Mouse (Mus musculus) CH12.LX (cell line): ENCODE results near the gene Asl. TPM values are rescaled to one million over a fixed set of nuclear protein-coding genes. Genes with fewer than 3 reads are reported as not detected.

Source experiments
- DNase-seq: peaks from one replicate; pipeline ENCODE4 v3.0.0-alpha.2; 2013; ENCODE audit errors: extremely low read depth
- H3K27ac ChIP-seq: 2 replicates; pipeline ENCODE4 v1.5.1; 2012; ENCODE audit warnings: low read depth, mild to moderate bottlenecking, control low read depth, moderate library complexity; ENCODE audit not compliant: insufficient read depth
- H3K27me3 ChIP-seq: replicated peaks from 2 replicates; pipeline ENCODE3; 2012; ENCODE audit warnings: inconsistent platforms
- H3K36me3 ChIP-seq, 2 experiments: replicated peaks in 1 of 2; 2 replicates each; pipeline versions ENCODE3 to v1.6.1; 2012; ENCODE audit warnings: inconsistent platforms in 1 of 2, low read length in 1 of 2, mild to moderate bottlenecking in 1 of 2, mixed read lengths in 1 of 2, moderate library complexity in 1 of 2; ENCODE audit not compliant: control insufficient read depth in 1 of 2, insufficient read depth in 1 of 2
- H3K4me1 ChIP-seq, 2 experiments: 2 replicates each; pipeline ENCODE4 v1.6.1; 2012; ENCODE audit warnings: inconsistent platforms in 1 of 2, moderate library complexity in 1 of 2; ENCODE audit not compliant: insufficient read depth in 2 of 2, control insufficient read depth in 1 of 2
- H3K4me2 ChIP-seq: 2 replicates; pipeline ENCODE4 v1.6.1; 2012; ENCODE audit warnings: low read depth, mild to moderate bottlenecking, control low read depth; ENCODE audit not compliant: poor library complexity, insufficient read depth, severe bottlenecking
- H3K4me3 ChIP-seq, 3 experiments: fragments of 150-350 bp in 1 of 3; sonication (generic) in 1 of 3; replicated peaks in 1 of 3; 2 replicates each; pipeline versions ENCODE3 to v1.5.1; 2011 to 2012; ENCODE audit warnings: low read depth in 2 of 3, low read length in 2 of 3, mild to moderate bottlenecking in 2 of 3, moderate library complexity in 2 of 3, control low read depth in 1 of 3, improper control_type of control experiment in 1 of 3, inconsistent platforms in 1 of 3, mixed read lengths in 1 of 3; ENCODE audit not compliant: poor library complexity in 1 of 3
- H3K79me2 ChIP-seq: replicated peaks from 2 replicates; pipeline ENCODE4 v1.6.1; 2012; ENCODE audit warnings: mild to moderate bottlenecking, moderate library complexity; ENCODE audit not compliant: control insufficient read depth, poor library complexity, insufficient read depth, severe bottlenecking; ENCODE audit errors: extremely low read depth
- H3K9ac ChIP-seq: 2 replicates; pipeline ENCODE4 v1.6.1; 2012; ENCODE audit warnings: low read depth, mild to moderate bottlenecking, control low read depth, moderate library complexity; ENCODE audit not compliant: insufficient read depth
- H3K9me3 ChIP-seq: replicated peaks from 2 replicates; pipeline ENCODE3; 2012; ENCODE audit warnings: low read length, inconsistent platforms, mixed read lengths
- CHD1 ChIP-seq: IDR thresholded peaks from 2 replicates; pipeline ENCODE4 v1.6.1; 2012; ENCODE audit warnings: low read depth, low read length, improper control_type of control experiment, inconsistent platforms
- CHD2 ChIP-seq: IDR thresholded peaks from 2 replicates; pipeline ENCODE4 v1.6.1; 2011; ENCODE audit warnings: low read length, improper control_type of control experiment
- HCFC1 ChIP-seq: IDR thresholded peaks from 2 replicates; pipeline ENCODE4 v1.6.1; 2012; ENCODE audit warnings: low read depth, mild to moderate bottlenecking, inconsistent platforms, low read length, improper control_type of control experiment
- MAFK ChIP-seq: IDR thresholded peaks from 2 replicates; pipeline ENCODE4 v1.6.1; 2011; ENCODE audit warnings: low read length, improper control_type of control experiment; ENCODE audit not compliant: insufficient replicate concordance
- MXI1 ChIP-seq: IDR thresholded peaks from 2 replicates; pipeline ENCODE4 v1.6.1; 2011; ENCODE audit warnings: mild to moderate bottlenecking, low read depth, low read length, improper control_type of control experiment
- MYC ChIP-seq: IDR thresholded peaks from 2 replicates; pipeline ENCODE4 v1.6.1; 2011; ENCODE audit warnings: low read depth, mild to moderate bottlenecking, improper control_type of control experiment, low read length
- PAX5 ChIP-seq: IDR thresholded peaks from 2 replicates; pipeline ENCODE4 v1.6.1; 2012; ENCODE audit warnings: low read length, inconsistent platforms, mixed read lengths
- POLR2A ChIP-seq: IDR thresholded peaks from 2 replicates; pipeline ENCODE4 v1.6.1; 2011; ENCODE audit warnings: low read depth, mild to moderate bottlenecking, improper control_type of control experiment, low read length
- TBP ChIP-seq: conservative IDR thresholded peaks from 2 replicates; pipeline ENCODE4 v1.6.1; 2011; ENCODE audit warnings: low read depth, low read length, improper control_type of control experiment
- ZNF384 ChIP-seq: IDR thresholded peaks from 2 replicates; pipeline ENCODE4 v1.6.1; 2012; ENCODE audit warnings: low read depth, low read length, improper control_type of control experiment, inconsistent platforms
- dilution Hi-C: fragments of 300-500 bp; cut with MboI; formaldehyde crosslinking; loops from 2 replicates; pipeline ENCODE4 v1.14.3; 2020; ENCODE audit warnings: low sequenced_read_pairs; ENCODE audit not compliant: extremely low pct_unique_long_range_greater_than_20kb, extremely low pct_ligation_motif_present
- in situ Hi-C: fragments of 300-500 bp; cut with MboI; formaldehyde crosslinking; loops from 3 replicates; pipeline ENCODE4 v1.14.3; 2019; ENCODE audit warnings: low sequenced_read_pairs, low pct_ligation_motif_present, low pct_unique_long_range_greater_than_20kb, mixed read lengths
- polyA plus RNA-seq: library from polyadenylated mRNA; unstranded; fragments of >175 nt; gene quantifications from 2 replicates; pipeline ENCODE4 v1.2.1, GENCODE M21; 2012; ENCODE audit warnings: low read depth; ENCODE audit not compliant: insufficient read length
- total RNA-seq, 2 experiments: library from RNA; depleted of rRNA; stranded (reverse); fragments of 300-350 nt in 1 of 2; fragments of >200 nt in 1 of 2; gene quantifications; 2 replicates each; pipeline ENCODE4 v1.2.3; 2012 to 2014

Gene Asl
- total and polyA plus RNA-seq, 3 experiments = 44.8 to 70.4 (median 61.0) TPM

GRCm38 (mm10) chr5:130031410-130032390, 2.7 kb upstream of the Asl start:
- H3K36me3 ChIP-seq = peaks cover 10 to 48% of the 10 kb centered on the region in 2 experiments
- H3K9me3 ChIP-seq = no peaks in the 10 kb centered on the region
- peaks cover 4% of the 10 kb centered on the region for H3K27me3 ChIP-seq
- no peak overlapping the region for H3K27ac ChIP-seq
- no peak for DNase-seq
- H3K79me2 ChIP-seq = peaks cover 14% of the 10 kb centered on the region; the same call in 1 of the 2 replicates
- H3K4me1 ChIP-seq = peaks cover 8 to 34% of the 10 kb centered on the region in 2 experiments
- no peak overlapping the region for H3K4me3 ChIP-seq
- no peak for TF ChIP-seq PAX5
- TF ChIP-seq HCFC1 = no peak
- no peak for TF ChIP-seq MXI1
- TF ChIP-seq POLR2A = no peak
- TF ChIP-seq CHD1 = no peak
- peak; percentile 85 for TF ChIP-seq MAFK
- no peak overlapping the region for H3K9ac ChIP-seq
- in situ Hi-C loops (no loop called here), dilution Hi-C loops (no loop called here)
- H3K4me2 ChIP-seq = no peak overlapping the region

- Histone ChIP-seq H3K27ac (no peak overlapping the region), H3K27me3 (peaks cover 6% of the 10 kb centered on the region), H3K36me3 (peaks cover 5 to 21% of the 10 kb centered on the region in 2 experiments), H3K9ac (no peak overlapping the region), H3K79me2 (peaks cover 14% of the 10 kb centered on the region; the same call in 1 of the 2 replicates), H3K4me1 (peaks cover 13 to 40% of the 10 kb centered on the region in 2 experiments), H3K4me3 (no peak overlapping the region), H3K9me3 (no peaks in the 10 kb centered on the region), H3K4me2 (no peak overlapping the region)
- DNase-seq = no peak
- in situ Hi-C loops = no loop called here
- TF ChIP-seq ZNF384 (no peak), HCFC1 (no peak)
- dilution Hi-C loops = no loop called here
Measured at GRCm38 (mm10) chr5:130027696-130028095, 1.4 kb downstream of the Asl start.

- Histone ChIP-seq H3K9ac (no peak overlapping the region), H3K36me3 (peaks cover 5 to 18% of the 10 kb centered on the region in 2 experiments), H3K9me3 (no peaks in the 10 kb centered on the region), H3K4me2 (no peak overlapping the region), H3K4me1 (peaks cover 19 to 40% of the 10 kb centered on the region in 2 experiments), H3K27me3 (peaks cover 6% of the 10 kb centered on the region), H3K4me3 (no peak overlapping the region), H3K27ac (no peak overlapping the region), H3K79me2 (peaks cover 14% of the 10 kb centered on the region; the same call in 1 of the 2 replicates)
- in situ Hi-C loops = no loop called here
- TF ChIP-seq MXI1 (no peak), MYC (no peak), TBP (no peak), CHD2 (no peak)
- DNase-seq = no peak
- dilution Hi-C loops = no loop called here
Measured at GRCm38 (mm10) chr5:130027134-130027533, 1.9 kb downstream of the Asl start.
